Mouse (Mus musculus): ENCODE data around the gene Vamp8. TPM values are rescaled to one million over a fixed set of nuclear protein-coding genes. Genes with fewer than 3 reads are reported as not detected.

Vamp8 gene
- polyA plus RNA-seq, 1 experiment from 2014 or later: 81.7 TPM

- Histone ChIP-seq H3K4me1 (peaks cover 13% of the 10 kb centered on the region), H3K27ac (no peak overlapping the region), H3K9me3 (replicated peaks) (no peaks in the 10 kb centered on the region), H3K27me3 (ENCODE audit: low read depth, poor library complexity, severe bottlenecking) (no peaks in the 10 kb centered on the region), H3K36me3 (peaks cover 18% of the 10 kb centered on the region), H3K4me3 (no peak overlapping the region)
- no peak for DNase-seq (ENCODE audit: low spot score)
- WGBS: 46% methylated on average over 7 of the region's 7 CpGs
These were observed 26.5 kb downstream of the Vamp8 start for GRCm38 (mm10) chr6:72364009-72364408.

- peak; percentile 86 for DNase-seq (ENCODE audit: low spot score)
- H3K4me1 ChIP-seq: peaks cover 13% of the 10 kb centered on the region
- peak overlapping the region; percentile 83 for H3K4me3 ChIP-seq
- WGBS: 1% methylated on average over 42 of the region's 42 CpGs
- peak overlapping the region; percentile 83 for H3K27ac ChIP-seq
- H3K27me3 ChIP-seq (ENCODE audit: low read depth, poor library complexity, severe bottlenecking): no peaks in the 10 kb centered on the region
- no peaks in the 10 kb centered on the region for H3K9me3 ChIP-seq (replicated peaks)
- H3K36me3 ChIP-seq: peaks cover 34% of the 10 kb centered on the region
These were observed 28.1 kb downstream of the Vamp8 start for GRCm38 (mm10) chr6:72362132-72363028.

GRCm38 (mm10) chr6:72361121-72361551 is 29.4 kb downstream of the Vamp8 start:
- no peak overlapping the region for H3K27ac ChIP-seq
- H3K4me1 ChIP-seq: peaks cover 16% of the 10 kb centered on the region
- WGBS: 75% methylated on average over 5 of the region's 5 CpGs
- no peaks in the 10 kb centered on the region for H3K27me3 ChIP-seq (ENCODE audit: low read depth, poor library complexity, severe bottlenecking)
- no peak for DNase-seq (ENCODE audit: low spot score)
- H3K4me3 ChIP-seq: peak overlapping the region; percentile 83
- peaks cover 38% of the 10 kb centered on the region for H3K36me3 ChIP-seq
- H3K9me3 ChIP-seq (replicated peaks): no peaks in the 10 kb centered on the region

- Histone ChIP-seq H3K27ac (no peak overlapping the region), H3K4me1 (peaks cover 22% of the 10 kb centered on the region), H3K27me3 (ENCODE audit: low read depth, poor library complexity, severe bottlenecking) (no peaks in the 10 kb centered on the region), H3K9me3 (replicated peaks) (no peaks in the 10 kb centered on the region), H3K4me3 (peak overlapping the region; percentile 83; the same call in 1 of the 2 replicates), H3K36me3 (peaks cover 38% of the 10 kb centered on the region)
- 90% methylated on average over 7 of the region's 7 CpGs for WGBS
- no peak for DNase-seq (ENCODE audit: low spot score)
These were observed 29.9 kb downstream of the Vamp8 start for GRCm38 (mm10) chr6:72360599-72360935.

GRCm38 (mm10) chr6:72359891-72360598 is 30.5 kb downstream of the Vamp8 start:
- no peak overlapping the region for H3K4me3 ChIP-seq
- WGBS: 84% methylated on average over 11 of the region's 11 CpGs
- H3K4me1 ChIP-seq: peaks cover 27% of the 10 kb centered on the region
- DNase-seq (ENCODE audit: low spot score): no peak
- no peaks in the 10 kb centered on the region for H3K9me3 ChIP-seq (replicated peaks)
- peaks cover 38% of the 10 kb centered on the region for H3K36me3 ChIP-seq
- no peaks in the 10 kb centered on the region for H3K27me3 ChIP-seq (ENCODE audit: low read depth, poor library complexity, severe bottlenecking)
- no peak overlapping the region for H3K27ac ChIP-seq

- H3K27me3 ChIP-seq (ENCODE audit: low read depth, poor library complexity, severe bottlenecking): no peaks in the 10 kb centered on the region
- no peak overlapping the region for H3K4me3 ChIP-seq
- no peak for DNase-seq (ENCODE audit: low spot score)
- 82% methylated on average over 2 of the region's 2 CpGs for WGBS
- no peak overlapping the region for H3K27ac ChIP-seq
- H3K9me3 ChIP-seq (replicated peaks): no peaks in the 10 kb centered on the region
- peaks cover 38% of the 10 kb centered on the region for H3K36me3 ChIP-seq
- H3K4me1 ChIP-seq: peaks cover 34% of the 10 kb centered on the region
These were observed 31.2 kb downstream of the Vamp8 start for GRCm38 (mm10) chr6:72359343-72359742.

GRCm38 (mm10) chr6:72358086-72358764 is 32.3 kb downstream of the Vamp8 start:
- no peak overlapping the region for H3K4me3 ChIP-seq
- no peaks in the 10 kb centered on the region for H3K9me3 ChIP-seq (replicated peaks)
- DNase-seq (ENCODE audit: low spot score): no peak
- no peaks in the 10 kb centered on the region for H3K27me3 ChIP-seq (ENCODE audit: low read depth, poor library complexity, severe bottlenecking)
- H3K4me1 ChIP-seq: peaks cover 45% of the 10 kb centered on the region
- no peak overlapping the region for H3K27ac ChIP-seq
- peaks cover 38% of the 10 kb centered on the region for H3K36me3 ChIP-seq
- 90% methylated on average over 10 of the region's 10 CpGs for whole genome bisulfite sequencing

- DNase-seq (ENCODE audit: low spot score): no peak
- 84% methylated on average over 5 of the region's 5 CpGs for WGBS
- no peak overlapping the region for H3K4me3 ChIP-seq
- no peaks in the 10 kb centered on the region for H3K9me3 ChIP-seq (replicated peaks)
- H3K4me1 ChIP-seq: peaks cover 53% of the 10 kb centered on the region
- H3K36me3 ChIP-seq: peaks cover 38% of the 10 kb centered on the region
- no peaks in the 10 kb centered on the region for H3K27me3 ChIP-seq (ENCODE audit: low read depth, poor library complexity, severe bottlenecking)
- H3K27ac ChIP-seq: no peak overlapping the region
These were observed 33.1 kb downstream of the Vamp8 start for GRCm38 (mm10) chr6:72357164-72358079.

GRCm38 (mm10) chr6:72356001-72356532 is 34.4 kb downstream of the Vamp8 start:
- 29% methylated on average over 8 of the region's 8 CpGs for WGBS
- Histone ChIP-seq H3K4me1 (peaks cover 48% of the 10 kb centered on the region), H3K9me3 (replicated peaks) (no peaks in the 10 kb centered on the region)

GRCm38 (mm10) chr6:72355066-72355911 is 35.2 kb downstream of the Vamp8 start, which contains the start of gene Tmem150a:
Gene Tmem150a, plus strand, starts transcription at chr6:72355447.
- Histone ChIP-seq H3K4me1 (peaks cover 44% of the 10 kb centered on the region), H3K27me3 (ENCODE audit: low read depth, poor library complexity, severe bottlenecking) (no peaks in the 10 kb centered on the region), H3K27ac (peak within 1 kb of the TSS; percentile 82), H3K36me3 (peaks cover 48% of the 10 kb centered on the region), H3K4me3 (peak within 1 kb of the TSS; percentile 70), H3K9me3 (replicated peaks) (no peaks in the 10 kb centered on the region)
- under 1% methylated on average over 71 of the region's 71 CpGs for WGBS
- DNase-seq (ENCODE audit: low spot score): peak; percentile 87

More at GRCm38 (mm10) chr6:72356001-72356532, 34.4 kb downstream of the Vamp8 start:
- Histone ChIP-seq H3K27me3 (ENCODE audit: low read depth, poor library complexity, severe bottlenecking) (no peaks in the 10 kb centered on the region), H3K27ac (peak overlapping the region; percentile 82), H3K36me3 (peaks cover 44% of the 10 kb centered on the region), H3K4me3 (peak overlapping the region; percentile 70)
- no peak for DNase-seq (ENCODE audit: low spot score)

- Histone ChIP-seq H3K4me1 (peaks cover 43% of the 10 kb centered on the region), H3K4me3 (no peak overlapping the region), H3K9me3 (replicated peaks) (no peaks in the 10 kb centered on the region), H3K36me3 (peaks cover 48% of the 10 kb centered on the region), H3K27me3 (ENCODE audit: low read depth, poor library complexity, severe bottlenecking) (no peaks in the 10 kb centered on the region), H3K27ac (no peak overlapping the region)
- no peak for DNase-seq (ENCODE audit: low spot score)
- 75% methylated on average over 1 of the region's 1 CpGs for WGBS
These were observed 36.5 kb downstream of the Vamp8 start for GRCm38 (mm10) chr6:72354025-72354424.

Data from limb, embryonic 10.5 days (tissue).